Mouse (Mus musculus) intestine, embryonic 14.5 days (tissue): ENCODE data around the gene Satb1. TPM values are rescaled to one million over a fixed set of nuclear protein-coding genes. Genes with fewer than 3 reads are reported as not detected.

Source experiments
- ATAC-seq: fragments of 200-750 bp; cut with Nextera tagmentation; replicated peaks from 2 replicates; pipeline ENCODE4 v1.8.0; 2017; ENCODE audit warnings: low read depth, moderate number of reproducible peaks, moderate TSS enrichment, moderate library complexity; ENCODE audit not compliant: low FRiP score, low TSS enrichment
- DNase-seq: peaks from one replicate; pipeline ENCODE4 v3.0.0-alpha.2; 2018; ENCODE audit warnings: low spot score
- H3K27ac ChIP-seq: fragments of 300-500 bp; sonication (generic); 2 replicates; pipeline ENCODE4 v1.5.1; 2014; ENCODE audit warnings: low read depth, mild to moderate bottlenecking, control low read depth
- H3K27me3 ChIP-seq: fragments of 300-500 bp; sonication (generic); replicated peaks from 2 replicates; pipeline ENCODE4 v1.6.1; 2014; ENCODE audit warnings: low read length, control low read depth; ENCODE audit not compliant: control insufficient read depth, insufficient read depth
- H3K36me3 ChIP-seq: fragments of 300-500 bp; sonication (generic); 2 replicates; pipeline ENCODE4 v1.6.1; 2014; ENCODE audit warnings: low read length, control low read depth; ENCODE audit not compliant: control insufficient read depth, insufficient read depth
- H3K4me1 ChIP-seq: fragments of 300-500 bp; sonication (generic); replicated peaks from 2 replicates; pipeline ENCODE4 v1.6.1; 2014; ENCODE audit warnings: low read length, control low read depth, mixed read lengths; ENCODE audit not compliant: control insufficient read depth, insufficient read depth
- H3K4me2 ChIP-seq: fragments of 300-500 bp; sonication (generic); 2 replicates; pipeline ENCODE4 v1.6.1; 2014; ENCODE audit warnings: low read length
- H3K4me3 ChIP-seq: fragments of 300-500 bp; sonication (generic); 2 replicates; pipeline ENCODE4 v1.5.1; 2014; ENCODE audit warnings: low read depth, low read length, control low read depth, mixed read lengths
- H3K9ac ChIP-seq: fragments of 300-500 bp; sonication (generic); 2 replicates; pipeline ENCODE4 v1.6.1; 2014; ENCODE audit warnings: mild to moderate bottlenecking, low read length
- H3K9me3 ChIP-seq: fragments of 300-500 bp; sonication (generic); 2 replicates; pipeline ENCODE4 v1.6.1; 2016; ENCODE audit warnings: low read length, control low read depth; ENCODE audit not compliant: control insufficient read depth
- WGBS: fragments of 180-500 bp; shearing (Covaris S2); extraction: QIAGEN DNeasy Blood & Tissue Kit; methylation state at CpG from one replicate; pipeline ENCODE4 v1.1.7; 2014; 5-methylcytosine and 5-hydroxymethylcytosine counted together
- polyA plus RNA-seq: library from polyadenylated mRNA; unstranded; fragments of >200 nt; fragmentation: Nextera tagmentation; extraction: Ambion mirVana; gene quantifications from 2 replicates; pipeline ENCODE4 v1.2.1, GENCODE M21; 2014

The Satb1 gene
- polyA plus RNA-seq, 1 experiment from 2014 or later: 8.7 TPM

DNA sequence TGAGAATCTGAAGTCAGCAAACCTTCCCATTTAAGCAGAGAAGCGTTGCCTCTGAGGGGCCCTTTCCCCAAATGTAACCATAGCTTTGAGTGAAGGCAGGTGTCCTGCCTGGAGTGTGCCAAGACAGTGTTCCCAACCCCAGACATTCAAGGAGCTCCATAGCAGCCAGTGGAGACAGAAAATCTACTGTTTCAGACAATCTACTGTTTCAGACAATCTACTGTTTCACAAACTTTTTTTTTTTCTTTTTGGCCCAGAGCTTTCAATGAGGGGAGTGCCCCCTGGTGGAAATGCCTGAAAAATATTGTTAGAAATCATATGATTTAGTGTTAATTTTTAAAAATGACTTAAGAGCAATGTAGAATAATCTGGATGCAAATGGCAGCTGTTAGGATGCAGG lies 55.3 kb downstream of the Satb1 start:
- WGBS: 79% methylated on average over 1 of the region's 1 CpGs
- peak; percentile 60 for DNase-seq
- no peak overlapping the region for H3K27ac ChIP-seq
- no peaks in the 10 kb centered on the region for H3K36me3 ChIP-seq
- no peaks in the 10 kb centered on the region for H3K27me3 ChIP-seq
- no peaks in the 10 kb centered on the region for H3K4me1 ChIP-seq
- H3K4me3 ChIP-seq: no peak overlapping the region
- H3K9me3 ChIP-seq: no peaks in the 10 kb centered on the region
- no peak for ATAC-seq
- no peak overlapping the region for H3K4me2 ChIP-seq
- H3K9ac ChIP-seq: no peak overlapping the region

DNA sequence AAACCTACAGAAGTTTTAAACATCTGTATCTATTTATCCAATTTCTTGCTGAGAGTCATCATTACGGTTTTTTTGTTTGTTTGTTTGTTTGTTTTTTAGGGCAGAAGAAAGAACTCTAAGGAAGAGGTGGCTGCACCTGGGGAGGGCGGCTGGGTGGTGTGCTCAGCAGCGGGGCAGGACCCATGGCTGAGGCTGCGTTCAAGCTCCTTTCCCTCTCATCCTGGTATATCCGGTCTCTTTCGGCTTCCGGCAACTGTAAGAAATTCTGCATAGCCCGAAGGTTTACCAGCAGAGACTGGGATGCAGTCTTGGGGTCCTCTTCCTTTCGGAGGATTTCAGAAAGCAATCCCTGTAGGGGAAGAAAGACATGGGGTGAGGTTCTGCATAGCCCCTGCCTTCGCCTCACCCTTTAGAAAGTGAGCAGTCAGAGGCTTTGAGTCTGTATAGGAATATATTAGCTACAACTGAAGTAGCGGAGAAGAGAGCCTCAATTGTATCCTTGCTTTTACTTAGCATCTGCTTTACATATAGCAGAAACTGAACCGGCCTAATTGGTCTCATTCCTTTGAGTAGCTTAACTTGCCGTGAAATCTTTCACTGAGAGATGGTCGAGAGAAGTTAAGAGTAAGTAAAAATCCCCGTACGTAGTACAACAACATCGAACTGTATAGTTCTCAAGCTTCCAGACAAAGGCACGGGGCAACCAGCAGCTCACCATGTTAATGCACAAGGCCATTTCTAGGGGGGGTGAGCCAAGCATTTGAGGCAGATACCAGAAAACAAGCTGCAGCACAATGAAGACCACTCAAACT lies 57.8 kb downstream of the Satb1 start:
- DNase-seq (no peak), ATAC-seq (no peak)
- no peaks in the 10 kb centered on the region for H3K27me3 ChIP-seq
- 95% methylated on average over 18 of the region's 18 CpGs for WGBS
- H3K9me3 ChIP-seq: no peaks in the 10 kb centered on the region
- H3K36me3 ChIP-seq: no peaks in the 10 kb centered on the region
- H3K9ac ChIP-seq: no peak overlapping the region
- no peak overlapping the region for H3K4me3 ChIP-seq
- H3K4me1 ChIP-seq: no peaks in the 10 kb centered on the region
- no peak overlapping the region for H3K27ac ChIP-seq
- H3K4me2 ChIP-seq: no peak overlapping the region

GRCm38 (mm10) chr17:51763600-51763999 lies 69.5 kb downstream of the Satb1 start:
- no peak for DNase-seq
- Histone ChIP-seq H3K36me3 (no peaks in the 10 kb centered on the region), H3K9ac (no peak overlapping the region), H3K27ac (no peak overlapping the region), H3K4me2 (no peak overlapping the region), H3K9me3 (no peaks in the 10 kb centered on the region), H3K27me3 (no peaks in the 10 kb centered on the region), H3K4me1 (no peaks in the 10 kb centered on the region), H3K4me3 (no peak overlapping the region)
- no peak for ATAC-seq
- WGBS: 82% methylated on average over 8 of the region's 8 CpGs

DNA sequence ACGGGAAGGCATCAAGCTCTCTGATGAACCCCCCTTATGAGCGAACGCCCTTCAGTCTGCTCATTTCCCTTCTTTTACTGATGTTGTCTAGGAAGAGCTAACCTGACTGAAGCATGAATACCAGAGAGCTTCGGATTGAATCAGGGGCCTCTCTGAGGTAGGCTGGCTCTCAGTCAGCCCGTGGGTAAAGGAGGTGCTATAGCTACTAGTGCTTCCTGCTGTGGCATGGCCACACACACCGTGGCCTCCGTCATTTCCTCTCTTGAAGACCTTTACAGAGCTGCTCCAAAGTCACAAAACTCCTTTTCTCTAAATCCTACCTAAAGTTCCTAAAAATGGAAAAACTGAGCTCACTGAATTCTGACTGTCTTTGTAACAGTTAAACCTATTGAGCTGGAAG lies 70.6 kb downstream of the Satb1 start:
- Histone ChIP-seq H3K4me2 (no peak overlapping the region), H3K9me3 (no peaks in the 10 kb centered on the region), H3K36me3 (no peaks in the 10 kb centered on the region), H3K4me3 (no peak overlapping the region), H3K4me1 (no peaks in the 10 kb centered on the region), H3K27ac (no peak overlapping the region), H3K9ac (no peak overlapping the region), H3K27me3 (no peaks in the 10 kb centered on the region)
- no peak for DNase-seq
- no peak for ATAC-seq
- 83% methylated on average over 7 of the region's 7 CpGs for WGBS

DNA sequence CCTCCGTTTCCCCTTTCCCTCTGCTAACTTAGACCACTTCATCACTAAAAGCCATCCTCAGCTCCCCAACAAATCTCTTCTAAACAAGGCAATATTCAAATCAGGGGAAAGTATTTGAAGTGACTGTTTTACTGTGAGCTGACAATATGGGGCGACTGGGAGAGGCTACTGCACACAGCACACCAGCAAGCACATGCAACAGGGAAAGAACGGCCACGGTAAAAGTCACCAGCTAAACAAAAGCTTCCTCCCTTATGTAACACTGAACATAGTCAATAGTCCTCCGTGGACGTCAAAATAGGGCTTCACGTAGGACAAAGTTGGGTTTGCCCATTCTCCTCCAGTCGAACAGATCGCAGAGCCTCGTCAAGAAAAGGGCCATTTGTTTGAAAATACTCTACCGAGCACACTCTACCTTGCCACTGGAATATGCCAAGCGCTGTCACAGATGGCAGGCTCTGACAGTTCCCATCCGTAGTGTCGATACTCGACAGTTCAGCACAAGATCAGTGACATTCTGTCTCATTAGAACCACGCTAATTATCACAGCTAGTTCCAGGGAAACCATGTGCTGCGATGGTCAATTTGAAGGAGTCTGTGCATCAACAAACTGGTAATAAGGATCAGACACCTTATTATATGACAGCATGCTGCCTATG lies 72.0 kb downstream of the Satb1 start:
- DNase-seq: no peak

GRCm38 (mm10) chr17:51760251-51760887 lies 72.7 kb downstream of the Satb1 start:
- 76% methylated on average over 17 of the region's 17 CpGs for WGBS
- H3K9ac ChIP-seq: no peak overlapping the region
- no peaks in the 10 kb centered on the region for H3K27me3 ChIP-seq
- DNase-seq (no peak), ATAC-seq (no peak)
- H3K4me1 ChIP-seq: no peaks in the 10 kb centered on the region
- no peaks in the 10 kb centered on the region for H3K9me3 ChIP-seq
- H3K27ac ChIP-seq: no peak overlapping the region
- H3K4me3 ChIP-seq: no peak overlapping the region
- H3K4me2 ChIP-seq: no peak overlapping the region
- no peaks in the 10 kb centered on the region for H3K36me3 ChIP-seq

More for the DNA sequence above, 72.0 kb downstream of the Satb1 start:
- no peak for ATAC-seq
- Histone ChIP-seq H3K4me2 (no peak overlapping the region), H3K27ac (no peak overlapping the region), H3K36me3 (no peaks in the 10 kb centered on the region), H3K4me1 (no peaks in the 10 kb centered on the region), H3K4me3 (no peak overlapping the region), H3K9me3 (no peaks in the 10 kb centered on the region), H3K27me3 (no peaks in the 10 kb centered on the region), H3K9ac (no peak overlapping the region)
- 81% methylated on average over 17 of the region's 17 CpGs for WGBS

GRCm38 (mm10) chr17:51759509-51759908 lies 73.6 kb downstream of the Satb1 start:
- H3K9me3 ChIP-seq: no peaks in the 10 kb centered on the region
- H3K36me3 ChIP-seq: no peaks in the 10 kb centered on the region
- no peaks in the 10 kb centered on the region for H3K4me1 ChIP-seq
- H3K27me3 ChIP-seq: no peaks in the 10 kb centered on the region
- DNase-seq: no peak
- ATAC-seq: no peak
- WGBS: 81% methylated on average over 4 of the region's 4 CpGs
- H3K27ac ChIP-seq: no peak overlapping the region
- H3K4me2 ChIP-seq: no peak overlapping the region
- no peak overlapping the region for H3K4me3 ChIP-seq
- no peak overlapping the region for H3K9ac ChIP-seq

- no peaks in the 10 kb centered on the region for H3K36me3 ChIP-seq
- DNase-seq: no peak
Observed at GRCm38 (mm10) chr17:51752142-51752541, 80.9 kb downstream of the Satb1 start.

More at GRCm38 (mm10) chr17:51752142-51752541, 80.9 kb downstream of the Satb1 start:
- Histone ChIP-seq H3K9me3 (no peaks in the 10 kb centered on the region), H3K4me1 (no peaks in the 10 kb centered on the region), H3K4me3 (no peak overlapping the region), H3K27me3 (no peaks in the 10 kb centered on the region), H3K4me2 (no peak overlapping the region), H3K9ac (no peak overlapping the region), H3K27ac (no peak overlapping the region)
- ATAC-seq: no peak
- WGBS: 92% methylated on average over 4 of the region's 4 CpGs
